Mouse (Mus musculus) right cerebral cortex, postnatal 25 days (tissue): ENCODE data around the gene Bmper.
A peak's percentile ranks its signal among the peaks of the same experiment; 100 is the strongest.

ENCODE experiments used
- DNase-seq: peaks from one replicate; pipeline ENCODE4 v3.0.0; 2022

Gene Bmper

DNA sequence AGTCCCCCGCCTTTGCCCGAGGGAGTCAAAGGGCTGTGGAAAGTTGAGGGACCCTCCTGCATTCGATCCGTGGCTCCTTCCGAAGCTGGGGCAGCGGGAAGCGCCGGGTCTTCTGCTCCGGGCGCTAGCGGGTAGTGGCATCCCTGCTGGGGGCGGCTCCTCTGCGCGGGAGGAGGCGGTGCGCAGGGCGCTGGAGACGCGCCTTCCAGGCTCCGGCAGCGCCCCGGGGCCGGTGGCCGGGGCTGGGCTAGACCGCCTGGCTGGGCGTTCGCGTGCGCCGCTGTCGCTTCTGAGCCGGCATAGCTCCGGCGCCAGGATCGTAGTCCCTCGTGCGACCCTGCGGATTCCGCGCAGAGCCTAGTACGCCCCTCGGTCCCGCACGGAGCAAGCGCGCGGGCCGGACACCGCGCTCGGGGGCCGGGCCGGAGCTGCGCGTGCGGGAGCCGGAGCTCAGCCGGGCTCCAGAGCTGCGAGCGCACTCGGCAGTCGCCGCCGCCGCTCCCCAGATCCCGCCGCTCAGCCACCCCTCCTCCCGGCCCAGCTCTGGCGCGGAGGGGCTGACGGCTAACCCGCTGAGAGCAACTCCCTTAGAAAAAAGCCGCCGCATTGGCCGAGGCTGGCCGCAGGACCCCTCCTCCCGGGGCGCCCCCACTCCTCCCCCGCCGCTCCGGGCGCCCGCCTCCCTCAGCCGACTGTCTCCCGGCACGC is at the start of gene Bmper:
Gene Bmper (plus strand): TSS at position 236 of the 708 bp plus-strand sequence.
- peak; percentile 75 for DNase-seq

DNA sequence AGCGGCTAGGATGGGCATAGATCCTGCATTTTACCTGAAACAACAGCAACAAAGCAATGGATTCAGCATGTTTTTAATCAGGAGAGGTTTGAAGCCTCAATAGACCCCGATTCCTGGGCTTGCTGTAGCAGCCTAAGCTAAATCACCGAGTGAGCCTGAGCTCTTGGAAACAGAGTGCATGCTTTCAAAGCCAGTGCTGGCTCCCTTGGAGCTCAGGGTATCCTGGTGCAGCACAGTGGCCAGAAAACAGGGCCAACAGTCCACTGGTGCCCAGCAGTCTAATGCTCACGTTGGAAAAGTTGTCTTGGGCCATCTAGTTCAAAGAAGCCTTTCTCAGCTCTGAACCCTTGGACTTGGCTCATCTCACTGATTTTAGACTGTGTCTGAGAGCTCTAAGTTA is 45.4 kb upstream of the Bmper start:
- no peak for DNase-seq

DNA sequence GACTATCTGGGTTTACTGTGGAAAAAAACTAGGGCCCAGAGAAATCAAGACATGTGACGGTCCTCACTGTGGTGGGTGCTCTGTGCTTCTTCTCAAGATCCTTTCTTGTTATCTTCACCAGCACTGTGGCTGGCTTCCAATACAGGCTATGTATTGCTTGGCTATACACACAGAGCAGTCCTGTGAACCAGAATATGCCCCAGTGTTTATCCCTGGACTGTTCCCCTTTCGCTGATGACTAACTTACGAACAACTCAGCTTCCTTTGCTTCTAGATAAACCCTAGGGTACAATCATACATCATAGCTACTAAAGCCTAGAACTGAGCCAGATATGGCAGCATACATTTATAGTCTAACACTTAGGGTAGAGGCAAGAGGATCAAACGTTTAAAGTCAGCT is 35.7 kb upstream of the Bmper start:
- DNase-seq = no peak

DNA sequence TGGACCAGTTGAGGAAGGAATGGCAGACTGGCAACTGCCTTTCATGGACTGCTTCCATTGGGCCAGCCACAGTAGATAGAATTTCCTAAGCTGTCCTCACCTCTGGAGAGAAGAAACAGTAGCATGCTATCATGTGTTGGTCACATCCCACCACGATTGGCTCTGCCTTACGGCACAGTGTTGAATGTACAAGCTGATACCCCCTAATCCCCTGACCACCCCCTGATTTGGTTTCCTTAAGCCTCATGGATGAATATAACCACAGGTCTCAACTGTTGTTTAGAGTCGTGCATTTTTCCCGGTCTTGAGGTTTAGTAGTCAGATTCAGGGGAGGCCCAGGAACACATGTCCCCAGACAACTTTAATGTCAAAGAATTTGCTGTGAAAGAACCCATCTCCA is 34.7 kb upstream of the Bmper start:
- DNase-seq = no peak

DNA sequence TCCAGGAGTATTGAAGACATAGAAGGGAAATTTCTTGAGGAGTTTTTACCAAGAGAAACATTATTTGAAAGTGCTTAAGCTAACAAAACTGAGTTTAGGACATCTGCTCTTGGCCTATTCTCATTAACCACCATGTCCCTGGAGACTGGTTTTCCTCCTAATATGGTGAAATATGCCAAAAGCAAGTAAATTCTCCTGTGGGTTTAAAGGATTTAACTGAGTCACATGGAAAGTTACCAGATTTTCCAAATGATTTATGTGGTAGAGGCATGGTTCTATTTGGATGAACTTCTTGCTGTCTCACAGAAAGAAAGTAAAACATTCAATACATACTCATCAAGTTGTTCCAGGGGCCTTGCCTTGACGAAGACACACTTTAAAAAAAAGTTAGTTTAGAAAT is 31.9 kb upstream of the Bmper start:
- DNase-seq = no peak

DNA sequence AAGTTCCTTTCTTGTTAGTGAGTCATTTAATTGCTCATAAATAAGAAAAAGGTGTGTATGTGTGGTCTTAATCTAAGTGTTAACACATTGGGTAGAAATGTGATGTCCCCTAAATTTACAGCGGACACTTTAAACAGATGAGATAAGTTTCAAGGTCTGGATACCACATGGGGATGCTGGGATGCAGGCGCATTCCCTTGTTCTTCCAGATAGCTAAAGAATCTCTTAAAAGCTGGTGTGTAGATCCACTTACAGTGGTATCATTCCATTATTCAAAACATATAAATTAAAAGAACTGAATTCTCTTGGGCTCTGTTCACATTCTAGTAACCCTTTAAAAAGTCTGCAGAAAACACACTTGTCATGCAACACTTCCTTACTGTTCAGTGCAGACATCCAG is 31.4 kb upstream of the Bmper start:
- DNase-seq = no peak

DNA sequence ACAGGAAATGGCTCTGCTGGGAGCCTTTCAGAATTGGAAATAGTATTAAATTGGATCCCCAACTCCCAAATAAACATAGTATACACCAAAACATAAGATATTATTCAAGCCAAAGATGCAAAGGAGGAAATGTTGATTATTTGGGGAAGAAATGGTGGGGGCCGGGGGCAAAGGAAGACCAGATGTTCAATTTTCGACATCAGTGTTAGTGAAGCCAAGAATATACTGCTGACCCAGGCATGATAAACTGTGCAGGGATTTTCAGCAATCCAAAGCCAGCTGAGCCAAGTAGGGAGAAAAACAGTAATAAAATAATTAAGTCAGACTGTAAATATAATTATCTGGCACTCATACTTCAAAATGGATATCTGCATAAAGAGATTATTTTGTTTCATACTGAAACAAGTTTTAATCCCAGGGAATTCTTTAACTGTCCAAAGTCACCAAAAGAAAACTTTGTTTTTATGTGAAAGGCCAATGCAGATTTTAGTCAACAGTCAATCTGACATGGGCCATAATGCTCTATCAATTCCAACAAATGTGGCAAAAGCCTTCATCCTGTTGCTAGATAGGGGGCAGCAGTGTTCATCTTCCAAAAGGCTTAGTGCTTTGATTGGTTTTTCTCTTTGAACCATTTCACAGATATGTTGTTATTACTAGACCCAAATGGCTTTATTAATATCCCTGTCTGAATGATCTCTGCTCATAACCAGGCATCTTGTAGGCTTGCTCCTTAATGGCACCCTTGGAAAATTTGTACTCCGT is 30.1 kb upstream of the Bmper start:
- DNase-seq = no peak

DNA sequence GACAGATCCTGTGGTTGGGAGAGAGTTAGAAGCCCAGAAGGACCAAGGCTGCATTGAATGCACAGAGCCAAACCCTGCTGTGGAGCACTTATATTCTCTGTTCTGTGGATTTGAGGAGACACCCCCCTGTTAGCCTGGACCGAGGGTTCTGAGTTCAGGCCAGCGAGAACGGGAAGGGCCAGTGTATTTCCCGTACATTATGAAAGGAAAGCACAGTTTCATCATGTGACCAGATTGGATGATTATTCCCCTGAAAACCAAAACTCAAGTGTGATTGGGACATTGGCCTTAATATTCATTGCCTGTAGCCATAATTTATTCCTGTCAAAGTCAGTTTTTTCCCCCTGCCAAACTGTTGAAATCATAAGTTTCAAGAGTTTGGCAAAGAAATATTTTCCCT is 23.9 kb upstream of the Bmper start:
- DNase-seq = no peak

DNA sequence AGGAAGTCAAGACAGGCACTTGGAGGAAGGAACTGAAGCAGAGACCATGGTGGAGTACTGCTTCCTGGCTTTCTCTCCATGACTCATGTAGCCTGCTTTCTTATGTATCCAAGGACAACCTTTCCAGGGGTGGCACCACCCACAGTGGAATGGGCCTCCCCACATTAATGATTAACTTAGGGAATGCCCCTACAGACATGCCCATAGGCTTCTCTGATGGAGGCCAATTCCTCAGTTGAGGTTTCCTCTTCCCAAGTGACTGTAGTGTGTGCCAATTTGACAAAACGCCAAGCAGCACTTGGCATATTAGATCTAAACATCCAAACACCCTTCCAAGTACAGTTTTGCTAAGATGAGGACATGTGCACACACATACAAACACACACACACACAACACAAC is 23.0 kb upstream of the Bmper start:
- no peak for DNase-seq

DNA sequence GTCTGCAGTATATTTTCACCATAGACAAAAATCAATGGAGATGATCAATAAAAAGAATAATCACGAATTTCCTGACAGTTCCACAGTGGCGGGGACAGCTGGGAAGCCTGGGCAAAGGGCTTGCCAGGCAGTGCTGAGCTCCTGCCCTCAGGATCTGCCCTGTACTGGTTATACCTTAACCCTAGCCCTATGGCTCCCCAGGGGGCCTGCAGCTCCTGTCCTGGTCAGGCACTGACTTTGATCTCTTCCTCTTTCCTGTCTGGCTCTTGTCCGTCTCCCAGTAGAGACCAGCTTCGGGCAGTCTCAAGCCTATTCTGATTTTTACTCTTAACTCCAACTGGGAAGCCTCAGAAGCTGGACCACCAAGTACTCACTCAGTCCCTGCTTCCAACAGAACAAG is 22.0 kb upstream of the Bmper start:
- no peak for DNase-seq

- DNase-seq = no peak
Observed at GRCm38 (mm10) chr9:23202431-23202830, 20.4 kb upstream of the Bmper start.

GRCm38 (mm10) chr9:23204339-23205288 is 18.3 kb upstream of the Bmper start:
- peak; percentile 52 for DNase-seq

DNA sequence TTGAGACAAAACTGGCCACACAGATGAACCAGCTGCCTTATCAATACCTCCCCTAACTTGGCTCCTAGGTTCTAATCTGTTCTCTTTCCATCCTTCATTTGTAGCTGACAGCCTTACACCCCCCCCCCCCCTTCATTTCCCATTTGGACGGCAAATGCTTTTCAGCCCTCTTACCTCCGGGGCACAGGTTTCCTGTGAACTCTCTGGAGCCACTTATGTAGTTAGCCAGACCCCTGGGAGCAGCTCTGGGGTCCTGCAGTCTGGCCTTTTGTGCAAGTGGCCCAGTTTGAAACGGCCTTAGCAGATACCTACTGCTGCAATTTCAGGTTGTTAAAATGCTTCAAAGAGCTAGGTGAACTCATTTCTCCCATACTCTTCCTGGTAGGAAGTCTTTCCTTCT is 17.6 kb upstream of the Bmper start:
- no peak for DNase-seq

DNA sequence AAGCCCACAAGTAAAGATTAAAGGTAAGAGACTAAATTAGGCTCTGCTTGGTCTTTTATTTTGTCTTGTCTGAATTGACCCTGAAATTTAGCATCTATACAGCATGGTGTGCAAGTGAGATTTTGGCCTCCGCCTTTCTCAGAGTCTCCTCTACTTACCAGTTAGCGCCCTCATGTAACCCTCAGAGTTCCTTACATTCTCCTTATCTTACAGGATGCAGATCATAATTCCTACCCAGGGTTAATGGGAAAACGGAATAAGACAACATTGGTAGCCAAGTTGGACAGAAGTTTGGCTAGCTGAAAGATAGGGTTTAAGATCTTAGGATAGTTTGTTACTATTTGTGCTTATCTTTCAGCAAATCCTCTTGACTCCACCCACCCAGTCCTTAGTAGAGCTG is 17.1 kb upstream of the Bmper start:
- DNase-seq = no peak

DNA sequence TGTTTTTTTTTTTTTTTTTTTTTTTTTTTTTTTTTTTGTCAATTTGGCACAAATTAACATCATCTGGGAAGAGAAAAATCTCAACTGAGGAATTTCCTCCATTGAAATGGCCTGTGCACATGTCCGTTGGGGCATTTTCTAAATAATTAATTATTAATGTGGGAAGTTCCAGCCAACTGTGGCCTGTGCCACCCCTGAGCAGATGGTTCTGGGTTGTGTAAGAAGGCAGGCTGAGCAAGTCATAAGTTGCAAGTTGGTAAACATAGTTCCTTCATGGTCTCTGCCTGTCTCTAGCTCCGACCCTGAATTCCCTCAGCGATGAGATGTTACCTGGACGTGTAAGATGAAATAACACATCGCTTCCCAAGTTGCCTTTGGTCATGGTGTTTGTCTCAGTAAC is 16.7 kb upstream of the Bmper start:
- no peak for DNase-seq

- DNase-seq = peak; percentile 54
Observed at GRCm38 (mm10) chr9:23212303-23212702, 10.6 kb upstream of the Bmper start.

- DNase-seq = no peak
Observed at GRCm38 (mm10) chr9:23219754-23220153, 3.1 kb upstream of the Bmper start.

GRCm38 (mm10) chr9:23221976-23222375 is 900 bp upstream of the Bmper start:
- DNase-seq = peak; percentile 8

DNA sequence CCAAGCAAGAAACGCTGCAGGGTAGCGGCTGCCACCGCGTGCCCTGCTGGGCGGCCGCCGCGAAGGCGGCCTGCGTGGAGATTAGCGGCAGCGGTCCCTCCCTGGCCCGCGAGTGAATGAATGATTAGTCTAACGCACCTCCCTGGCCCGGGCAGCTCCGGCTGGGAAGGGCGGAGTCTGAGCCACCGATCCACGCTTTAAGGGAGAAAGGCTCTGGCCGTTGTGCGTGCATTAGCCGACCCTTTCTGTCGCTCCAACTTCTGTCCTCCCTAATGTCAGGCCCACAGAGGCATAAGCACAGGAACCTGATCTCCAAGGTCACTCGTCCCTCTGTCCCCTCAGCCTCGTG is 410 bp upstream of the Bmper start:
- peak; percentile 47 for DNase-seq

- peak; percentile 40 for DNase-seq
Observed at GRCm38 (mm10) chr9:23223549-23224077, 737 bp downstream of the Bmper start.

GRCm38 (mm10) chr9:23233464-23234121 is 10.7 kb downstream of the Bmper start:
- DNase-seq = no peak

- DNase-seq = no peak
Observed at GRCm38 (mm10) chr9:23235368-23236002, 12.6 kb downstream of the Bmper start.
